Mouse (Mus musculus): ENCODE results near the gene Lgals9.

DNA sequence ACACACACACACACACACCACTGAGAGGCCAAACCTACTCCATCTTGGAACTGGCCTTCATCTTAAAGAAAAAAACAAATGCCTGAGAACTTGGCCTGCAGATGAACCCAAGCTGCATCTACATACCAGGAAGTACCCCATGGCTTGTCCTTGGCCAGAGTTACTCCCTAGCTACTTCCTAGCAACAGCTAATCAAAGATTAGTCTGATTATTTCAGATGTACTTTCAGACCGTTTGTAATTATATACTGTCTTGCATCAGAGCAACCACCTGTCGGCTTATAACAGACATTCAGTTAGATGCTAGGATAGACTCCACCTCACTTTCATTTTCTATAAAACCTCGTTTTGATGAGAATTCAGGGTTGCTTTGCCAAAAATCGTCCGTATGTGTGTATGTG, 21.7 kb upstream of the Lgals9 start:
- TF ChIP-seq CTCF (IDR thresholded peaks at IDR 0.05; ENCODE audit: control insufficient read depth, insufficient read depth, low read length) (no peak), POLR2A (IDR thresholded peaks at IDR 0.05; ENCODE audit: borderline replicate concordance, control insufficient read depth, low read depth, low read length) (no peak)
